Mouse (Mus musculus) brain, embryonic 14.5 days (tissue): ENCODE results near the gene Sox18. TPM values are rescaled to one million over a fixed set of nuclear protein-coding genes. Genes with fewer than 3 reads are reported as not detected.

Experiments used
- DNase-seq: peaks from one replicate; pipeline ENCODE4 v3.0.0-alpha.2; 2011; ENCODE audit warnings: low read depth
- CTCF ChIP-seq: fragments of 200-500 bp; IDR thresholded peaks from 2 replicates; pipeline ENCODE4 v1.5.1; 2012; ENCODE audit warnings: inconsistent platforms, mild to moderate bottlenecking, moderate library complexity, borderline replicate concordance; ENCODE audit not compliant: insufficient read depth, insufficient read length; ENCODE audit errors: extremely low read depth
- POLR2A ChIP-seq: fragments of 200-500 bp; IDR thresholded peaks from 2 replicates; pipeline ENCODE4 v1.6.1; 2012; ENCODE audit warnings: mild to moderate bottlenecking, inconsistent platforms, borderline replicate concordance; ENCODE audit not compliant: poor library complexity, insufficient read depth, insufficient read length, severe bottlenecking; ENCODE audit errors: extremely low read depth
- polyA plus RNA-seq: library from polyadenylated mRNA; depleted of rRNA; stranded (reverse); fragments of >200 nt; gene quantifications from 2 replicates; pipeline ENCODE4 v1.2.3, GENCODE M21; 2012

Sox18 gene
- polyA plus RNA-seq, 1 experiment = 31.6 TPM

DNA sequence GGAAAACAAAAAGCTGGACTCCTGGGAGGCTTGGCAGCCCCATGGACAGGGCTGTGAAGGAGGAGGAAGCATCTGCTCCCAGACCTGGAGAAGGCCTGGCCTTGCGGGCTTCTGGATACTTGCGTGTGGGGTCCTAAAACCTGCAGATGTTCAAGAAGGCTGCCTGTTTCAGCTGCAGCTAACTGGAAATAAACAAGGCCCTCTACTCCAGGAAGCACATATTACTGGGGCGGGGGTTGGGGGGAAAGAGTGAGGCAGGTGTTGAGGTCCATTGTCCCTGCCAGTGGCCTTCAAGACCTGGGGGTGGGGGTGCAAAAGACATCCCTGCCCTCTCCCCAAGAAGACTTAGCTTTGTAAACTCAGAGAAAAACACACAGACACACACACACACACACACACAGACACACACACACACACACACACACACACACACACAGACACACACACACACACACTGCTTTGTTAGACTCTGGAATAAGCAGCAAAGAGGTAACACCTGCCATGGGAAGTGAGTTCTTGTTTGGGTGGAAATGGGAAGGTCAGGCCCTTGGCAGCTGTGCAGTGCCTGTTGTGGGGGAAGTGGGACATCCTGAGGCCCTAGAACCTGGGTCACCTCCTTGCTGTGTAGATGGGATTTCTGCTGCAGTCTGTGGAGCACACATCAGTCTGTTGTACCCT is 8.7 kb downstream of the Sox18 start:
- no peak for DNase-seq
- TF ChIP-seq CTCF (no peak), POLR2A (no peak)

DNA sequence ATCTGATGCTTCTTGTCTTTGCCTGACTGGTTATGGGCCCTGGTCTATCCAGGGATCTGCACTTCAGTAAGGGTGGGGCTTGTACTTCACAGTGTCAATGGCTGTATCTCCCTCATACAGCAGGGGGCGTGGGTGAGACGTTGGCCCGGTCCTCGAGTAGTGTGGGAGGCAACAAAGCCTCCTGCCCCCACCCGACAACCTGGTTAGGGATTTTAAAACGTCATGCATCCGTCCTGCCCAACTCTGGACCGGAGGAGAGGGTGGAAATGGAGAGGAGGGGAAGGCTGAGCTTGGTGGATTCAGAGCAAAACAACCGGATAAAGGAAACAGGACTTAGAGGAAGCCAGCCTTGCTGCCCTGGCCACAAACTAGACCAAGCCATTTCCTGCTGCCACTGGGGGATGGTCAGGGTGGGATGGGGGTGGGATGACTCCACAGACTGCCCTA is 11.8 kb downstream of the Sox18 start:
- DNase-seq = peak; percentile 69
- TF ChIP-seq POLR2A (no peak), CTCF (peak; percentile 74)

- peak; percentile 32 for DNase-seq
- TF ChIP-seq CTCF (peak; percentile 27; the same call in 1 of the 2 replicates), POLR2A (no peak)
Observed at GRCm38 (mm10) chr2:181658930-181659555, 12.4 kb downstream of the Sox18 start.

DNA sequence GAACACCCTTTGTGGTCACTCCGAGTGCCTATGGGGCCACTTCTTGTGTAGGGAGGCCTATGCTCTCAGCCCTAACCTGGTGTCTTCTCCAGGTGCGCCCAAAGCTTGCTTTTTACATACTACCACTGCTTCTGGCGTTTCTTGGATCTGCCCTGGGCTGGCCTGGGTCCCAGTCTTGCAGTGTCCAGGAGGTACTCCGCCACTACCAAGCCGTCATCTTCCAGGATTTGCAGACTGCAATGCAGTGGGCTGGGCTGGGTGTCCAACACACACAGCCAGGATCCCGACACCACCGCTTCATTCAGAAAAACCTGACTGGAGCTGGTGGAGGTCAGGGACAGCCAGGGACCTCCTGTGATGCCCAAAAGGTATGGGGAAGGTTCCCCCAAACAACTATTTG is 12.9 kb downstream of the Sox18 start:
- TF ChIP-seq CTCF (no peak), POLR2A (no peak)
- DNase-seq = no peak

DNA sequence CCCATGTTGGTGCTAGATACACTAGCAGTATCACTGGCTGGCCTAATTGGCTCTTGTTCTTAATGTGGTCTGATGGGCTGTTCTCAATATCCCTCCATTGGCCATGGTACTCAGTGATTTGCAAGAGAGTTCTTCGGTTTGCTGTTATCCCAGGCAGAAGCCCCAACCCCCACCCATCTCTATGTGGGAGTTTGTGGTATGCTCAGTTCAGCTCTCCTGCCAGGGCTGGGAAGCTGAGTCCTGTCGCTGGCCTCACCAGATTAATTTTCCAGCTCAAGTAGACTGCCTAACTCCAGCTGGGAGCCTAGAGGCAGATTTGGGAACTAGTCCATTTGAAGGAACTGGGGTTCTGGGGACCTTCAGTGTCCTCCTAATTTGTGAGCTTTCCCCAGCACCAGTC is 14.0 kb downstream of the Sox18 start:
- DNase-seq = no peak
- TF ChIP-seq CTCF (no peak), POLR2A (no peak)

DNA sequence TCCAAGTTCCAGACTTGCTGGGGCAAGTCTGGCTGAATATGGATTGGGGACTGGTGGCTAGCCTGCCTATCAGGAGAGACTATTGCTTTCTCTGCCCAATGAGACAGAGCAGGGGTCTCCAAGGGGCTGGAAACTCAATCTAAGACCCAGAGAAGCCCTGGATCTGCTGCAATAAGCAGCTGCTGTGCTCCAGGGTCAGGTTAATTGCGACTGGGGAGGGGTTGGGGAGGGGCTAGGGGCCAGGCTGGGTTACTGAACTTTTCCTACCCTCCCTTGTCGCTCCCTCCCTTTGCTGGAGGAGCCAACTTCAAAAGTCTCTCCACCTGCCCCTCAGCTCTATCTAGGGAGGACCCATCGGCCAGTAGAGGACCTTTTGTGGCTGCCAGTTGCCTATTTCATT is 14.7 kb downstream of the Sox18 start, which contains the start of gene Gm29797:
Gene Gm29797 (plus strand): TSS at position 301 of the 400 bp plus-strand sequence.
- no peak for DNase-seq
- TF ChIP-seq POLR2A (no peak), CTCF (no peak)

GRCm38 (mm10) chr2:181653523-181653922 is 17.9 kb downstream of the Sox18 start:
- TF ChIP-seq CTCF = no peak
- no peak for TF ChIP-seq POLR2A
- DNase-seq = no peak

DNA sequence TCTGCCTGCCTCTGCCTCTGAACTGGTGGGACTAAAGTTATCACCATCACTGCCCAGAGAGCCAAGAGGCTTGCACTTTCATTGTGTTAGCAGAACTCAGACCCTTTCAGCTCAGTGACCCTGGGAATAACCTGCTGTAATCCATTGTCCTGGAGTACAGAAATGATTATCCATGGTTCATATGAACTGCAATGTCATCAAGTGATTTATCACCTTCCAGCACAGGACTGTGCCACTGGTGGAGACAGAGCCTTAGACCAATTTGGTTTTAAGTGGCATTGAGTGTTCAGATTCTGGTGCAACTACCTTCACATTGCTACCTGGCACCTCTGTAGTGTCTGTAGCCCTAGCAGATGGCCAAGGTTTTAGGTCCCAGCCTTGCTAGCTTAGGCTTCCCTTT is 18.4 kb downstream of the Sox18 start:
- no peak for DNase-seq
- TF ChIP-seq POLR2A = no peak
- no peak for TF ChIP-seq CTCF

- no peak for TF ChIP-seq POLR2A
- no peak for TF ChIP-seq CTCF
Observed at GRCm38 (mm10) chr2:181648926-181649325, 22.5 kb downstream of the Sox18 start.

GRCm38 (mm10) chr2:181646626-181647472 is 24.6 kb downstream of the Sox18 start:
- DNase-seq = no peak
- TF ChIP-seq CTCF = no peak
- TF ChIP-seq POLR2A = no peak

More at GRCm38 (mm10) chr2:181648926-181649325, 22.5 kb downstream of the Sox18 start:
- DNase-seq = peak; percentile 9

DNA sequence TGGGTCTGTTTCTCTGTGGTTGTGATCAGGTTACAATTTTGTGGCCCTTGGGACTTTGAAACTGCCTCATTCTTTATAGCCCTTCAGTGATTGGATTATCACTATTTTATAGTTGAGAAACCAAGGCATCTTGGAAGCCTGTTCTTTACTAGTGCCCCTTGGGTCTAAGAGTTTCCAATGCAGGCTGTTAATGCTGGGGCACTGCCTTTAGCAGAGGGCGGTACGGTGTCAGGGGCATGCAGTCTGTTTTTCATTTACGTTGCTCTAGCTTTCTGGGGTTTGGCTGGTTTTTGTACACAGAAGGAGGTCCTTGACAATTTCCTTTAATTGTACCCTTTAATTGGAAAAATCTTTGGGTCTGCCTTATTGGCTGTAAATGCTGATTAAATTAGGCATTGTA is 25.8 kb downstream of the Sox18 start:
- no peak for DNase-seq
- no peak for TF ChIP-seq POLR2A
- no peak for TF ChIP-seq CTCF

GRCm38 (mm10) chr2:181644361-181644760 is 27.1 kb downstream of the Sox18 start:
- peak; percentile 69 for DNase-seq
- TF ChIP-seq POLR2A (no peak), CTCF (peak; percentile 67; the same call in 1 of the 2 replicates)

- DNase-seq = no peak
- TF ChIP-seq CTCF = no peak
Observed at GRCm38 (mm10) chr2:181635865-181636264, 35.6 kb downstream of the Sox18 start.

- TF ChIP-seq CTCF (no peak), POLR2A (no peak)
- no peak for DNase-seq
Observed at GRCm38 (mm10) chr2:181632624-181633023, 38.8 kb downstream of the Sox18 start.

DNA sequence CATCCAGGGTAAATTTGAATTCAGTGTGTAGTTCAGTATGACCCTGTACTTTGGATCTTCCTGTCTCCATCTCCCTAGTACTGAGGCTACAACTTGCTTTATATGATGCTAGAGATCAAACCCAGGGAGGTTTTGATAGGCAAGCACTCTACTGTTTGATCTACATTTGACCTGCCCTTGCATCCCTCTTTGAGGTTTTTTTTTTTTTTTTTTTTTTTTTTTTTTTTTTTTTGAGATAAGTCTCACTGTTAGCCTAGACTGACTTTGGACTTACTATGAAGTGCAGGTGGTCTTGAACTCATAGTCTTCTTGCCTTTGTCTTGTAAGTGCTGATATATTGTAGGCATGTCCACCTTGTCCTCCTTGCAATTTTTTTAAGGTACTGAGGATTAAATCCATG is 43.0 kb downstream of the Sox18 start:
- TF ChIP-seq POLR2A (no peak), CTCF (no peak)
- DNase-seq = no peak
